Mouse (Mus musculus) gastrocnemius, adult 8-10 months (tissue): Measurements from ENCODE around the gene Tsen54. TPM values are rescaled to one million over a fixed set of nuclear protein-coding genes. Genes with fewer than 3 reads are reported as not detected.

ENCODE experiments used
- DNase-seq, 2 experiments: peaks; one replicate each; pipeline ENCODE4 v3.0.0; 2022; ENCODE audit warnings: low spot score in 2 of 2
- microRNA-seq: library from miRNA; unstranded; fragments of <30 nt; microRNA quantifications from one replicate; pipeline ENCODE4 v1.2.0, GENCODE M21; 2022
- total RNA-seq, 4 experiments: library from RNA; stranded (reverse); gene quantifications; 2 replicates each; pipeline ENCODE4 v1.2.4; 2022

Tsen54 gene
- total RNA-seq, 4 experiments from 2014 or later = 4.8 to 7.2 (median 5.7) TPM

DNA sequence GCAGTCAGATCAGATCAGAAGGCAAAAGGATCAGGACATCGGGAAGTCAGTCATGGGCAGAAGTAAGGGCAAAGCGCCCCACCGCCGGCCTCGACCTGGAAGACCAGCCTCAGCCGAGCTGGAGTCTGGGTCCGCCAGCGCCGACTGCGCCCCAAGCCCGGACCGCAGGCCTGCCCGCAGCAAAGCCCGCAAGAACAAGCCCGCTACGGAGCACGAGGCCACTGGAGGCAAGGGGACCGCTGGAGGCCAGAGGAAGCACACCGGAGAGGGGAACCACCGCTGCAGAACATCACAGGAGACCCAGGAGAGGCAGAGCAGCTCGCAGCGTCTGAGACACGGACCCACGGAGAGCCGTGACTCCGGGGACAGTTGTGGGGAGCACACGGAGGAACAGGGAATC lies 43.8 kb downstream of the Tsen54 start, which contains the start of gene Myo15b:
Gene Myo15b, plus strand, starts transcription at position 53 of the 400 bp plus-strand sequence.
- no peak for DNase-seq

DNA sequence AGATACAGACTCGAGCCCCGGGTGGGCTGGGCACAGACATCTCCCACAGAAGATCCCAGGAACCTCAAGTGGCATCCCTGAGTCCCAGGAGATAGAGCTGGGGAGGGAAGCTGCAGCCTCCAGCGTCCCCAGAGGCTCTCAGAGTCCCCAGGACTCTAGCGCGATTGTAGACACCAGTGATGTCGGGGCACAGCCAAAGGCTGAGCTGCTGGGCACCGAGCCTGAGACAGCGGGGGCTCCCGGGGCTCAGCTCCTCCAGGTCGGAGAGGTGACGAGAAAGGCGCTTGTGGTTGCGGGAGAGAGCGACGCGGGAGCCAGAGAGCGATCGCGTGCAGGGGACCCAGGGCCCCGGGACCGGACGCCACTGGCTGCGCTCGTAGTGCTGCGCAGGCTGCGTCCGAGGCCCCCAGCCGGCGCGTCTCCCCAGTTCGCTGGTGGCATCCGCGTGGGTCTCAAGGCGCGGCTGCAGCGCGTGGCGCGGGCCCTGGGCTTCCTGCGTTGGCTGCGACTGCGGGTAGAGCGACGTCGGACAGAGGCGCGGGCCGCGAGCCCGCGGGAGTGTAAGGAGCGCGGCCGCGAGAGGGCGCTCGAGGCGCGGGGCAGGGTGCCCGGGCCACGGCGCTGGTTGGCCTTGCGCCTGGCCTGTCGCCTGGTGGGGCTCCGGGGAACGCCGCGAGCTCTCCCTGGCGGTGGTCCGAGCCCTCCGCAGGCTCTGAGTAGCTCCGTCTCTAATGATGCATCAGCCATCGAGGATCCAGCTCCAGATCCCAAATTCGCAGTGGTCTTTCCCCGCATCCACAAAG lies 44.8 kb downstream of the Tsen54 start:
- peak; percentile 83 to 84 for DNase-seq

DNA sequence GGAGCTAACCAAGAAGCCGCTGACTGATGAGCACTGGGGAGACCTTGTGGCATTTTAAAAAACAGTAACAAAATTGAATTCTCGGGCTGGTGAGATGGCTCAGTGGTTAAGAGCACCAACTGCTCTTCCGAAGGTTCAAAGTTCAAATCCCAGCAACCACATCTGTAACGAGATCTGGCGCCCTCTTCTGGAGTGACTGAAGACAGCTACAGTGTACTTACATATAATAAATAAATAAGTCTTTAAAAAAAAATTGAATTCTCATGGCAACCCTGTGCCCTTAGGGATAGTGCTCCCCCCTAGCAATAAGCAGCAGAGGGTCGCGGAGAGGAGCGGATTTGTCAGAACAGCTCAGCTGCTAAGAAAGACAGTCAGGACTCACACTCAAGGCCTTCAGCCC lies 49.4 kb downstream of the Tsen54 start:
- DNase-seq = no peak

DNA sequence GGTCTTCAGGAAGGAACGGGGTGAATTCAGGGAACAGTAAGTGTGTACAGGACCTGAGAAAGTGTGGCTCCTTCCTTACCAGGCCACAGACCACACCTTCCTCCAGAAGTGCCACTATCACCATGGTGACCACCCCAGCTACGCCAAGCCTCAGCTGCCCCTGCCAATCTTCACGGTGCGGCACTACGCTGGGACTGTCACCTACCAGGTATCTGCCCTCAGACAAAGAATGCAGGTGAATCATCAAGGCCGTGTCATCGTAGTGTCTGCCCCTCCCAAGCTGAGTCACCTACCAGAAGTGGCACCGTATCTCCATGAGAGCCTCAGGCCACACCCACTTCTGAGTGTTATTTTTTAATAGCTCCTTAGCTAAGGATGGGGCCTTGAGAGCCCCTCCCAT lies 54.9 kb downstream of the Tsen54 start:
- no peak for DNase-seq

DNA sequence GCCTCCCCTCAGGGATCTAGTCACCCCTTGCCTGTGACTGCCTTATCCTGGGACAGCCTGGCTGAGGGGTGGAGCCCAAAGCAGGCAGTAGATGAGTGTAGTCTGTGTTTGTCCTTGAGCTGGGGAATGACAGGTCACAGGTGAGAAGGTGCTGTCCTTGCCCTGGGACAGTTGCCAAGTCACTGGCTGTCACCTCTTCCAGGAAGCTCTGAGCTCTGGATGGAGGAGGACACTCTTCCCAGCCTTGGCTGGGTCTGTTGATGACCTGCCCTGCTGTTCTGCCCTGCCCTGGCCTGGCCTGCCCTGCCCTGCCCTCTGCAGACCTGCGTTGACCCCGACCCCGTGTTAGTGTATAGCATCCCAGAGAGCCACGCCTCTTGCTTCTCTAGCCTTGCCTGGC lies 57.9 kb downstream of the Tsen54 start:
- no peak for DNase-seq

Small RNA genes within 50 kb of the gene (microRNA-seq; reads per million reads assigned to microRNA genes)
- gene Mir5621 = 5.0 reads per million

Other genes with a start within 250 kb of the Tsen54 start
- gene Mrps7, start 210.8 kb upstream of the Tsen54 start, total RNA-seq = 10 to 100 TPM; 73.4 to 84.2 (median 81.8) TPM
- gene Gga3, start 210.7 kb upstream of the Tsen54 start, total RNA-seq = 10 to 100 TPM; 10.3 to 14.5 (median 11.6) TPM
- gene Mif4gd, start 201.8 kb upstream of the Tsen54 start, total RNA-seq = 10 to 100 TPM; 34.1 to 43.9 (median 40.3) TPM
- 10 to 100 TPM; 35.7 to 45.7 (median 40.7) TPM for gene Slc25a19, start 186.4 kb upstream of the Tsen54 start, total RNA-seq
- 10 to 100 TPM; 60.8 to 77.6 (median 67.7) TPM for gene Grb2, start 106.1 kb upstream of the Tsen54 start, total RNA-seq
- 100 to 1,000 TPM in 3 of 4 experiments, 10 to 100 TPM in 1; 90.5 to 118 (median 104) TPM for gene Tmem94, start 49.3 kb upstream of the Tsen54 start, total RNA-seq
- gene Caskin2, start 1.1 kb upstream of the Tsen54 start, total RNA-seq = 10 to 100 TPM; 11.6 to 14.6 (median 12.3) TPM
- gene Llgl2, start 9.3 kb downstream of the Tsen54 start, total RNA-seq = 10 to 100 TPM in 2 of 4 experiments, 1 to 10 TPM in 2; 6.6 to 20.8 (median 9.5) TPM
- not detected for gene Myo15b, start 43.7 kb downstream of the Tsen54 start, total RNA-seq
- gene Smim5, start 85.2 kb downstream of the Tsen54 start, total RNA-seq = under 1 TPM in 3 of 4 experiments, not detected in 1; 0.61 to 0.88 (median 0.72) TPM
- gene Smim6, start 97.3 kb downstream of the Tsen54 start, total RNA-seq = not detected
- 10 to 100 TPM in 2 of 4 experiments, 1 to 10 TPM in 2; 7.7 to 15.7 (median 9.7) TPM for gene Sap30bp, start 118.6 kb downstream of the Tsen54 start, total RNA-seq
- 1 to 10 TPM; 5.0 to 9.5 (median 6.5) TPM for gene Recql5, start 118.8 kb downstream of the Tsen54 start, total RNA-seq
- 1 to 10 TPM; 1.5 to 4.4 (median 3.1) TPM for gene Itgb4, start 160.0 kb downstream of the Tsen54 start, total RNA-seq
- 1 to 10 TPM; 1.6 to 3.1 (median 2.7) TPM for gene Galk1, start 198.0 kb downstream of the Tsen54 start, total RNA-seq
- gene H3f3b, start 213.2 kb downstream of the Tsen54 start, total RNA-seq = 10 to 100 TPM; 45.7 to 88.7 (median 59.5) TPM
- 1 to 10 TPM; 4.3 to 6.8 (median 5.3) TPM for gene Unk, start 215.6 kb downstream of the Tsen54 start, total RNA-seq